In genomic region chr4:154022407-154022806, GRCm38 (mm10) we compare ENCODE assay signal across 9 mouse cellular contexts. TPM values are rescaled to one million over a fixed set of nuclear protein-coding genes. Genes with fewer than 3 reads are reported as not detected.
DNase-seq lines count a peak whose midpoint lies in the region; ATAC-seq lines count a peak whose summit lies in the region.
"Had no signal": no experiment of that assay in that cellular context is flagged by ENCODE, and none has a peak within 500 bp of the region (broad histone marks: within the 10 kb centered on the region; RNA-seq: fewer than 3 reads in every experiment).

No protein-coding gene starts in this region.

- 72% methylated on average over 4 of the region's 4 CpGs for WGBS in liver, embryonic 16.5 days (ENCODE audit: insufficient replicate concordance)

- H3K4me2 ChIP-seq in liver, embryonic 16.5 days (ENCODE audit: low read depth, low read length), result peak overlapping the region; percentile 94

- peak overlapping the region; percentile 93 for H3K27ac ChIP-seq in liver, embryonic 16.5 days (ENCODE audit: low read length)

- H3K36me3 ChIP-seq in liver, embryonic 16.5 days (ENCODE audit: control insufficient read depth, insufficient read depth), result peaks cover 39% of the 10 kb centered on the region

- no peak for ATAC-seq in liver, embryonic 16.5 days (ENCODE audit: low read depth)

- peak overlapping the region; percentile 93 for H3K4me3 ChIP-seq in liver, embryonic 16.5 days (ENCODE audit: low read depth, low read length)
- H3K4me3 ChIP-seq: megakaryocyte, embryonic 14.5 days had no signal

- DNase-seq in gastrocnemius, adult 18-20 months (ENCODE audit: low spot score), result peak; percentile 65
- DNase-seq in gastrocnemius, postnatal 10 days, result no peak
- DNase-seq in adipocyte (ENCODE audit: low spot score), result peak; percentile 89
- peak; percentile 38 to 41 for DNase-seq in heart, postnatal 36 days
- DNase-seq in frontal cortex, postnatal 10 days (ENCODE audit: low spot score in 2 of 2), result no peak
- DNase-seq in left cerebral cortex, adult 11 months (ENCODE audit: low spot score), result no peak
- no peak for DNase-seq in left cerebral cortex, adult 8-10 months (ENCODE audit: low spot score in 2 of 2)

- no peaks in the 10 kb centered on the region for H3K27me3 ChIP-seq in liver, embryonic 16.5 days (ENCODE audit: control insufficient read depth, insufficient read depth, low read depth, low read length)

- H3K4me1 ChIP-seq in liver, embryonic 16.5 days (ENCODE audit: control insufficient read depth, low read depth, low read length), result peaks cover 47% of the 10 kb centered on the region

- intact Hi-C loops in heart, postnatal 36 days (cut with DNase I), result no loop called here

- peak overlapping the region; percentile 95 for H3K9ac ChIP-seq in liver, embryonic 16.5 days (ENCODE audit: low read depth, low read length)

- H3K9me3 ChIP-seq in liver, embryonic 16.5 days (replicated peaks; ENCODE audit: control insufficient read depth, low read length), result no peaks in the 10 kb centered on the region
- H3K9me3 ChIP-seq: megakaryocyte, embryonic 14.5 days had no signal

RNA-seq across cellular contexts. Expression of gene Smim1, which starts 3.6 kb away (rescaled TPM):
- total RNA-seq in gastrocnemius, adult 18-20 months (2021), result 1 to 10 TPM; 1.4 to 2.2 TPM
- total RNA-seq in gastrocnemius, postnatal 10 days (2021), result 10 to 100 TPM; 10.2 to 11.1 TPM
- total RNA-seq in heart, postnatal 36 days (2021), result 1 to 10 TPM; 5.9 to 7.0 TPM
- 271 and 290 TPM in 2 replicates for polyA plus RNA-seq in liver, embryonic 16.5 days (2015; fragmentation: Nextera tagmentation; extraction: Ambion mirVana)
- total RNA-seq in left cerebral cortex, adult 8-10 months (2022), result 10 to 100 TPM; 11.7 to 21.4 (median 16.5) TPM

RNA-seq across cellular contexts. Expression of gene Lrrc47, which starts 10.9 kb away (rescaled TPM):
- total RNA-seq in gastrocnemius, adult 18-20 months (2021), result 10 to 100 TPM; 26.3 to 27.8 TPM
- total RNA-seq in gastrocnemius, postnatal 10 days (2021), result 10 to 100 TPM; 28.7 to 34.6 TPM
- total RNA-seq in heart, postnatal 36 days (2021), result 10 to 100 TPM; 30.6 to 33.1 TPM
- 11.8 and 12.2 TPM in 2 replicates for polyA plus RNA-seq in liver, embryonic 16.5 days (2015; fragmentation: Nextera tagmentation; extraction: Ambion mirVana)
- total RNA-seq in left cerebral cortex, adult 8-10 months (2022), result 10 to 100 TPM; 55.0 to 72.7 (median 62.6) TPM

RNA-seq across cellular contexts. Expression of gene Ccdc27, which starts 20.1 kb away (rescaled TPM):
- total RNA-seq in gastrocnemius, adult 18-20 months (2021), result not detected
- not detected for total RNA-seq in gastrocnemius, postnatal 10 days (2021)
- not detected for total RNA-seq in heart, postnatal 36 days (2021)
- polyA plus RNA-seq in liver, embryonic 16.5 days (2015; fragmentation: Nextera tagmentation; extraction: Ambion mirVana), result 0.04 TPM in 1 of 2 replicates, not detected in the other
- under 1 TPM in 1 of 4 experiments, not detected in 3; 0.17 TPM for total RNA-seq in left cerebral cortex, adult 8-10 months (2022)

RNA-seq across cellular contexts. Expression of gene Cep104, which starts 47.4 kb away (rescaled TPM):
- 10 to 100 TPM; 26.5 to 27.9 TPM for total RNA-seq in gastrocnemius, adult 18-20 months (2021)
- 10 to 100 TPM; 12.8 to 13.0 TPM for total RNA-seq in gastrocnemius, postnatal 10 days (2021)
- total RNA-seq in heart, postnatal 36 days (2021), result 10 to 100 TPM; 28.0 to 29.6 TPM
- polyA plus RNA-seq in liver, embryonic 16.5 days (2015; fragmentation: Nextera tagmentation; extraction: Ambion mirVana), result 5.3 and 5.6 TPM in 2 replicates
- 10 to 100 TPM; 28.4 to 35.3 (median 32.8) TPM for total RNA-seq in left cerebral cortex, adult 8-10 months (2022)

RNA-seq across cellular contexts. Expression of gene Dffb, which starts 47.5 kb away (rescaled TPM):
- total RNA-seq in gastrocnemius, adult 18-20 months (2021), result under 1 TPM; 0.74 to 0.98 TPM
- 1 to 10 TPM; 3.1 to 5.4 TPM for total RNA-seq in gastrocnemius, postnatal 10 days (2021)
- total RNA-seq in heart, postnatal 36 days (2021), result 1 to 10 TPM; 3.7 to 4.4 TPM
- 6.7 and 6.9 TPM in 2 replicates for polyA plus RNA-seq in liver, embryonic 16.5 days (2015; fragmentation: Nextera tagmentation; extraction: Ambion mirVana)
- 10 to 100 TPM in 3 of 4 experiments, 1 to 10 TPM in 1; 9.4 to 14.0 (median 11.4) TPM for total RNA-seq in left cerebral cortex, adult 8-10 months (2022)

Comparison
In these comparisons a context has a peak if more than half of its experiments do, and no peak if none do; other contexts are left out.
1. DNase-seq: peak in gastrocnemius, adult 18-20 months (single experiment), adipocyte (single experiment) and heart, postnatal 36 days (2 of 2); none in gastrocnemius, postnatal 10 days (single experiment), frontal cortex, postnatal 10 days (0 of 2), left cerebral cortex, adult 11 months (single experiment) and left cerebral cortex, adult 8-10 months (0 of 2).